Mouse (Mus musculus) lung, postnatal 0 days (tissue): Measurements from ENCODE around the gene Tpst2.

Experiments
- CTCF ChIP-seq: IDR thresholded peaks from 2 replicates; pipeline ENCODE4 v1.5.1; 2016; ENCODE audit warnings: antibody characterized with exemption, mild to moderate bottlenecking
- EP300 ChIP-seq: IDR thresholded peaks from 2 replicates; pipeline ENCODE4 v1.6.1; 2016; ENCODE audit warnings: antibody characterized with exemption, mild to moderate bottlenecking, control low read depth

DNA sequence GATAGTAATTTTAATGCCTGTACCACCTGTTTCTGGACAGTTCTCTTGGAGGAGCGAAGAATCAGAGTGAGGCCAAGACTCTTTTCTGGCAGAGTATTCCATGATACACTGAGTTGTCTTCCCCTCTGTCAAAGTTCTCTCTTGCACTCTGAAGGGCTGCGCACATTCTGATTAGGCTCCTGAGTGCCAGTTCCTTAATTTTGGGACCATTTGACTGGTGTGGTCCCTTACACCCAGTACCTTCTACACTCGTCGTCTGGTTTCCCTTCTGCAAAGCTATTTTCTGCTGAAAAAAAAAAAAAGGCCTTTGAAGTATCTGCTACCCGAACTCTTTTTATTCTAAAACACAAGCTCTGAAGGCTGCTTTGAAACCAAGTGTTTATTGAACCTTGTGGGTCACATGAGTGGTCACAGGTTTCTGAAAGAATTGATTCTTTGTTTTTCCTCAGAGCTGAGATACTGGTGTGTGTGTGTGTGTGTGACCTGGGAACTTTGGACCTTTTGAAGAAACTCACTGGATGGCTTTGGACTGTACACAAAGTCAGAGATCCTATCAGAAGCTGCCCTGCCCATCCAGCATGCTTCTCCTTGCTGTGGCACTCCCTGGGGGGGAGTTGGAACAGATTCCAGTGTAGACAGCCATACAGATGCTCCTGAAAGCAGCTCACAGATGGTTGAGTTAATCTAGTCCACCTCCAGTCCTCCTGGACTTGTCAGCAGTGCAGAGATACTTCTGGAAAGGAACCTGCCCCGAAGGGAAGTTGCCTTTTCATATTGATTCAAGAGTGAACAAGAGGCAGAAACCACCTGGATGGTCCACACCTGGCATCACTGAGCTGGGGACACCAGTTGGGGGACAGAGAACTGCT lies 67.8 kb downstream of the Tpst2 start:
- TF ChIP-seq CTCF (no peak), EP300 (no peak)
